Mouse (Mus musculus) neural tube, embryonic 13.5 days (tissue): Measurements from ENCODE around the gene Cd244a. TPM values are rescaled to one million over a fixed set of nuclear protein-coding genes. Genes with fewer than 3 reads are reported as not detected.

Experiments used
- ATAC-seq: fragments of 200-750 bp; cut with Nextera tagmentation; 2 replicates; pipeline ENCODE4 v1.8.0; 2017; ENCODE audit warnings: low read depth, mild to moderate bottlenecking, moderate TSS enrichment, moderate library complexity
- H3K27ac ChIP-seq: fragments of 300-500 bp; sonication (generic); replicated peaks from 2 replicates; pipeline ENCODE4 v1.5.1; 2015; ENCODE audit warnings: moderate library complexity, mild to moderate bottlenecking, inconsistent platforms
- H3K27me3 ChIP-seq: fragments of 300-500 bp; sonication (generic); 2 replicates; pipeline ENCODE4 v1.6.1; 2015; ENCODE audit warnings: mild to moderate bottlenecking, inconsistent platforms
- H3K36me3 ChIP-seq: fragments of 300-500 bp; sonication (generic); 2 replicates; pipeline ENCODE4 v1.6.1; 2015; ENCODE audit warnings: mild to moderate bottlenecking, inconsistent platforms
- H3K4me1 ChIP-seq: fragments of 300-500 bp; sonication (generic); replicated peaks from 2 replicates; pipeline ENCODE4 v1.6.1; 2015; ENCODE audit warnings: inconsistent platforms
- H3K4me2 ChIP-seq: fragments of 300-500 bp; sonication (generic); 2 replicates; pipeline ENCODE4 v1.6.1; 2015; ENCODE audit warnings: inconsistent platforms, mild to moderate bottlenecking, moderate library complexity
- H3K4me3 ChIP-seq: fragments of 300-500 bp; sonication (generic); 2 replicates; pipeline ENCODE4 v1.5.1; 2015; ENCODE audit warnings: mild to moderate bottlenecking, inconsistent platforms
- H3K9ac ChIP-seq: fragments of 300-500 bp; sonication (generic); 2 replicates; pipeline ENCODE4 v1.6.1; 2015; ENCODE audit warnings: moderate library complexity, mild to moderate bottlenecking, inconsistent platforms
- H3K9me3 ChIP-seq: fragments of 300-500 bp; sonication (generic); 2 replicates; pipeline ENCODE4 v1.6.1; 2016; ENCODE audit warnings: inconsistent platforms
- WGBS: fragments of 180-500 bp; shearing (Covaris S2); methylation state at CpG from one replicate; pipeline ENCODE4 v1.1.7; 2015; 5-methylcytosine and 5-hydroxymethylcytosine counted together
- polyA plus RNA-seq: library from polyadenylated mRNA; unstranded; fragments of >200 nt; fragmentation: Nextera tagmentation; extraction: Ambion mirVana; gene quantifications from 2 replicates; pipeline ENCODE4 v1.2.1, GENCODE M21; 2015

Gene Cd244a
- polyA plus RNA-seq, 1 experiment from 2014 or later: not detected

DNA sequence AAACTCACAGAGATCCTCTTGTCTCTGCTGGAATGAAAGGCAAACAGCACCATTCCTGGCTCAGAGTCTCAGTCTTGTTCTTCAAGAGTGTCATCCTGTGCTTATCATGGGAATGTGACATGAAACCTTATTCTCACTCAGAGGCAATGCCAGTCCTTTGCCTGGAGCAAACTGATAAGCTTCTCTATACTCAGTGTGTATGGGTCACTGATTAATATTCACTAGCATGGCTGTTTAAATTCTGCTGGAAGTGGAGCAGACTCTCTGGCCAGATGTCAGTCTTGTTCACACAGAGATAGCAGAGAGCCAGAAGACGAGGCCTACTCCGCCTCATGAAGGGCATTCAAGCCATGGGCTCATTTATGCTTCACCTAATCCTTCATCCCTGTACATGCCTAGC lies 25.6 kb downstream of the Cd244a start:
- H3K9me3 ChIP-seq: no peaks in the 10 kb centered on the region
- WGBS: 91% methylated on average over 2 of the region's 2 CpGs

DNA sequence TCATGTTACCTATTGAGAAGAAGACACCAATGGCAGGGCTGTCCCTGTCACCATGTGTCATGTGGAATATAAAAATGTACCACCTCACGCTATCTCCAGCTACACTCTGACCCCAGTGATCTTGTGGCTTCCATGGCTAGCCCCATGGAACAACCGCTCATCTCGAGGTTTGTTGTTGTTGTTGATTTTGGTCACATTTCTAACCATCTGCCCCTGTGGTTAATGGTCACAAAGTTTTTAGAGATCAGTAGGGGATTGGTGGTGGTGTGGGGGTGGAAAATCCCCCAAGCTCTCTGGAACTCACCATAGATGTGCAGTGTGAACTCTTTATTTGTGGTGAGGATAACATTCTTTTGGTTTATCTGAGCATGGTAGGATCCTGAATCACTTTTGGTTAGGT lies 45.7 kb downstream of the Cd244a start:
- no peaks in the 10 kb centered on the region for H3K4me1 ChIP-seq
- no peak overlapping the region for H3K27ac ChIP-seq
- H3K36me3 ChIP-seq: no peaks in the 10 kb centered on the region
- ATAC-seq: no peak
- WGBS: 88% methylated on average over 3 of the region's 3 CpGs
- H3K9ac ChIP-seq: no peak overlapping the region
- H3K27me3 ChIP-seq: no peaks in the 10 kb centered on the region
- no peak overlapping the region for H3K4me2 ChIP-seq
- H3K4me3 ChIP-seq: no peak overlapping the region
- no peaks in the 10 kb centered on the region for H3K9me3 ChIP-seq

More for the DNA sequence above, 25.6 kb downstream of the Cd244a start:
- Histone ChIP-seq H3K9ac (no peak overlapping the region), H3K4me2 (no peak overlapping the region), H3K27me3 (no peaks in the 10 kb centered on the region), H3K4me3 (no peak overlapping the region), H3K36me3 (no peaks in the 10 kb centered on the region), H3K4me1 (no peaks in the 10 kb centered on the region), H3K27ac (no peak overlapping the region)
- ATAC-seq: no peak

DNA sequence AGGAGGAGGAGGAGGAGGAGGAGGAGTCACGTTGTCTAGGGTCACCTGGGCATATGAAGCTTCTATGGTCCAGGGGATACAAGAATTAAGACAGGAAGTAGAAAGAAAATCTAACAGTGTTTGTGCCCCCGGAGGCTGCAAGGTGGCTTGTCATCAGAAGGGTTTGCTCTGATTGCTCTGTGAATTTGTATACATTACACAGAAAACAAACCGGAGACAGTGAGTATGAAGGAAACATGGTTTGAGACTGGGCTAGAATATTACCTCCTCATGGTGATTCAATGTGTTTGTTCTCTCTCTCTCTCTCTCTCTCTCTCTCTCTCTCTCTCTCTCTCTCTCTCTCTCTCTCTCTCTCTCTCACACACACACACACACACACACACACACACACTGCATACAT lies 47.7 kb downstream of the Cd244a start:
- Histone ChIP-seq H3K9ac (no peak overlapping the region), H3K36me3 (no peaks in the 10 kb centered on the region), H3K4me1 (no peaks in the 10 kb centered on the region), H3K27me3 (no peaks in the 10 kb centered on the region), H3K9me3 (no peaks in the 10 kb centered on the region), H3K27ac (no peak overlapping the region), H3K4me3 (no peak overlapping the region), H3K4me2 (no peak overlapping the region)
- WGBS: 76% methylated on average over 3 of the region's 3 CpGs
- no peak for ATAC-seq

DNA sequence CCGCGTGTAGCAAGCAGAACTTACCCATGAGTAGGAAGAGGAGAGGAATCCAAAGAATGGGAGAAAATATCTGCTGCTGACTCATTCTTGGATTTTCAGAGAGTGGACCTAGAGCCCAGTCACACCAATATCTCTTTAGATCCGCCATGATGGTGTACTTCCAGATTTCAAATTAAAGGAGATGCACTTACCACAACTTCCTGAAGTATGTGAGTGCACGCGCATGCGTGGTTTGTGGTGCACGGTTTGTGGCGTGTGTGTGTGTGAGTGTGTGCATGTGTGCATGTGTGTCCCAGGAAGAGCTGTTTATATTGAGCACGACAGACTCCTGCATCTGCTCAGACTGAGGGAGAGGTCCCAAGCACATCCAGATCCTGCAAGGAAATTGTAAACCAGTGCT lies 48.2 kb downstream of the Cd244a start, which contains the start of gene Ly9:
Ly9 (minus strand) TSS at position 235 of the 400 bp plus-strand sequence.
- H3K27ac ChIP-seq: no peak within 1 kb of the TSS
- no peaks in the 10 kb centered on the region for H3K27me3 ChIP-seq
- H3K36me3 ChIP-seq: no peaks in the 10 kb centered on the region
- H3K4me2 ChIP-seq: no peak within 1 kb of the TSS
- no peaks in the 10 kb centered on the region for H3K9me3 ChIP-seq
- H3K9ac ChIP-seq: no peak within 1 kb of the TSS
- no peak within 1 kb of the TSS for H3K4me3 ChIP-seq
- 88% methylated on average over 9 of the region's 9 CpGs for WGBS
- H3K4me1 ChIP-seq: no peaks in the 10 kb centered on the region
- no peak for ATAC-seq

DNA sequence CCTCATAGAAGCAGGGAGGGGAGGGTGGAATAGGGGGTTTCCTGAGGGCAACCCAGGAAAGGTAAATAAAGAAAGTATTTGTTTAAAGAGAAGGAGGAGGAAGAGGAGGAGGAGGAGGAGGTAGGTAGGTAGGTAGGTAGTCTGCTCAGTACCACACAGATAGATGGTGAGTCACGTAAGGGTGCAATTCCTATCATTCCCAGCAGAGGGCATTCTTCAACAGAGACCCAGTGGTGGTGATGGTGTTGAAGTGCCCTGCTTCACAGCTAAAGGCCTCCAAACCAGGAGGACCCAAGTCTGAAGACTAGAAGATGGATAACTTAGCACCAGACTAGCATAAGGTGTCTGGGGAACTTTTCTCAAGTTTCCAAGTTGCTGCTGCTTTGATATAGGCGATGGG lies 51.0 kb downstream of the Cd244a start:
- Histone ChIP-seq H3K4me2 (no peak overlapping the region), H3K27me3 (no peaks in the 10 kb centered on the region), H3K9ac (no peak overlapping the region), H3K36me3 (no peaks in the 10 kb centered on the region), H3K4me3 (no peak overlapping the region), H3K27ac (no peak overlapping the region), H3K4me1 (no peaks in the 10 kb centered on the region), H3K9me3 (no peaks in the 10 kb centered on the region)
- ATAC-seq: no peak
- 85% methylated on average over 2 of the region's 2 CpGs for WGBS

DNA sequence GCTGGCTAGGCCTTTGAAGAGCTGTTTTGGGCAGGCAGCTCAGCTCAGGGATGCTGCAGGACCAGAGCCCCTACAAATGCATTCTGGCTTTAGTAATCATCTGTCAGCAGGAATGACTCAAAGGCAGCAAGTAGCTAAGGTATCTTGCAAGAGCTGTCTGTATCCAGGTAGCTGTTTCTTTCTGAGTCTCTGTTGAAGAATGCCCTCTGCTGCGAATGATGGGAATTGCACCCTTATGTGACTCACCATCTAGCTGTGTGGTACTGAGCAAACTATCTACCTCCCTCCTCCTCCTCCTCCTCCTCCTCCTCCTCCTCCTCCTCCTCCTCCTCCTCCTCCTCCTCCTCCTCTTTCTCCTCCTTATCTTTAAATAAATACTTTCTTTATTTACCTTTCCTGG lies 51.8 kb downstream of the Cd244a start:
- Histone ChIP-seq H3K27ac (no peak overlapping the region), H3K4me3 (no peak overlapping the region), H3K27me3 (no peaks in the 10 kb centered on the region), H3K4me2 (no peak overlapping the region), H3K9ac (no peak overlapping the region), H3K36me3 (no peaks in the 10 kb centered on the region), H3K9me3 (no peaks in the 10 kb centered on the region), H3K4me1 (no peaks in the 10 kb centered on the region)
- 41% methylated on average over 1 of the region's 1 CpGs for WGBS
- ATAC-seq: no peak

DNA sequence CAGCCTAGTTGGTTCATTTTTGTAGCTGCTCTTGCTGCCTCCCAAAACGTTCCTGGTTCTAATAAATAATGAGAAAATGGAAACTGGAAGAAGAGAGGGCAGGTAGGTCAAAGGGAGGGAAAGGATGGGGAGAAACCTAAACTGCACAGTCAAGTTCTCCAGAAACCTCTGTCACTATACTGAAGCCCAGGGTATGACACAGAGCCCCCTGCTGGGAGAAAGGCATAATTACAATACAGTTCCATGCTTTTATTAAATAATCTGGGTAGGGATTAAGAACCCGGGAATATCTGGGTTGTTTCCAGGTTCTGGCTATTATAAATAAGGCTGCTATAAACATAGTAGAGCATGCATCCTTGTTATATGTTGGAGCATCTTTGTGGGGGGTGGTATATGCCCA lies 55.0 kb downstream of the Cd244a start:
- no peak overlapping the region for H3K27ac ChIP-seq
- WGBS: 39% methylated on average over 2 of the region's 2 CpGs

DNA sequence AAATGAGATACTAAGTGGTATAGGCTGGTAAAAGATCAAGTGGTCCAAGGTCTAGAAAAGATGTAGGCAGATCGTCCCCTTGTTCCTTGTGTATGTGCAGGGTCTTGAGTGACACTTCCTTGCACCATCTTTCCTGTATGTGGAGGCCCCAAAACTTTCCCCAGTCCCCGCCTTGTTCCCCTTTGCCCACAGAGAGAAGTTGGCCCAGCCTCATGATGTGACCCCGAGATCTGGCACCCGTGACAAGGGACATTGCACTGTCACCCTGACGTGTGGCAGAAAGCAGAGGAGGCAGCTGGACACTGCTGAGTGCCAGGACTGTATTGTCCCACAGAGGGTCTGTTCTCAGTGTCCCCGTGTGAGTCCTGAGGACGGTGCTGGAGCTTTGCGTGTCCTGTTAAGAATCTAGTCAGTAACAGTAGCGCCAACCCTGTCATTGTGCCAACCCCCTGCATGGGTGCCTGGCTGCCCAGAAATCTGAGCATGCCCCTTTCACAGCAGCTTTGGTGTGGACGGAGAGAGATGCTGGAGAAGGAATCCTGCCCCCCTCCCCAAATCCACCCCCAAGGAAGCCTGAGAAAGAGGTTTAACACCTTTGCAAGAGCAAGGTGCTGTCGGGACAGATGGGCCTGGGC lies 58.0 kb downstream of the Cd244a start:
- 86% methylated on average over 11 of the region's 11 CpGs for WGBS
- Histone ChIP-seq H3K4me1 (no peaks in the 10 kb centered on the region), H3K9ac (no peak overlapping the region), H3K4me3 (no peak overlapping the region), H3K27ac (no peak overlapping the region), H3K4me2 (no peak overlapping the region), H3K36me3 (no peaks in the 10 kb centered on the region), H3K27me3 (no peaks in the 10 kb centered on the region; the same call in 1 of the 2 replicates), H3K9me3 (no peaks in the 10 kb centered on the region)
- ATAC-seq: no peak

More for the DNA sequence above, 55.0 kb downstream of the Cd244a start:
- no peaks in the 10 kb centered on the region for H3K9me3 ChIP-seq
- no peaks in the 10 kb centered on the region for H3K36me3 ChIP-seq
- no peak overlapping the region for H3K4me2 ChIP-seq
- H3K27me3 ChIP-seq: no peaks in the 10 kb centered on the region; the same call in 1 of the 2 replicates
- H3K4me1 ChIP-seq: no peaks in the 10 kb centered on the region
- no peak overlapping the region for H3K4me3 ChIP-seq
- no peak for ATAC-seq
- H3K9ac ChIP-seq: no peak overlapping the region

DNA sequence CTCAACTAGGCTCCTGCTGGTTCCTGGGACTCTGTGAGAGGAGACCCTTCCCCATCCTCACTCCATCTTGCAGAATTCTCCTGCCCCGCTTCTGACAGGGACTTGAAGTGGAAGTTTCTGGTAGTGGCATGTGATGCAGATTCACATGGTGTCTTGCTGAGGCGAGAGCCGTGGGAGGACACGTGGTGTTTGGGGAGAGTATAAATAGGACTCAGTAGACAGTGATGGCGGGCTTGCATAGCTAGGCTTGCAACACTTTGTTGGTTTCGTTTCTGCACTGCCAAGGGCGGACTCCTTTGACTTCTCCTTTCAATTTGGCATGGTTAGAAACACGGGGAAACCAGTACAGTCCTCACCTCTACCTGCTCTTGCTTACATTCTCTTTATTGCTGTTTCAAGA lies 60.0 kb downstream of the Cd244a start:
- H3K9me3 ChIP-seq: no peaks in the 10 kb centered on the region
- no peak for ATAC-seq
- 87% methylated on average over 8 of the region's 8 CpGs for WGBS

DNA sequence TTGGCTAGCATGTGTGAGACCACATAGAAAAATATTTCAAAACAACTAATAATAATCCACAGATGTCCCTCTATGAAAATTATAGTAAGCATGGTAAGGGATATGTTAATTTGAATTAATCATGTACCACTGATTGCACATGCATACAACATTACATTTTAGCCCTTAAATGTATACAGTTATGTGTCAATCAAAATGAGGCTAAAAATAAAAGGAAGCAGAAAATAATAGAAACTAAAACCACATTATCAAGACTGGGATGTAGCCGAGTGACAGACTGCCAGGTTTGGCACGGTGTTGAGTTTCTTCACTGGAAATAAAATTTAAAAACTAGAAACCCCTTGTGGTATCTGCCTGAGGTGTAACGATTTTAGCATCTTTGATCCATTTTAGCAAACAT lies 60.7 kb downstream of the Cd244a start:
- no peak overlapping the region for H3K9ac ChIP-seq
- no peaks in the 10 kb centered on the region for H3K4me1 ChIP-seq
- no peak overlapping the region for H3K4me2 ChIP-seq
- no peak overlapping the region for H3K4me3 ChIP-seq
- H3K36me3 ChIP-seq: no peaks in the 10 kb centered on the region
- no peaks in the 10 kb centered on the region; the same call in 1 of the 2 replicates for H3K27me3 ChIP-seq
- no peaks in the 10 kb centered on the region for H3K9me3 ChIP-seq
- ATAC-seq: no peak
- H3K27ac ChIP-seq: no peak overlapping the region
- 96% methylated on average over 3 of the region's 3 CpGs for WGBS

More for the DNA sequence above, 60.0 kb downstream of the Cd244a start:
- no peaks in the 10 kb centered on the region; the same call in 1 of the 2 replicates for H3K27me3 ChIP-seq
- H3K4me2 ChIP-seq: no peak overlapping the region
- no peak overlapping the region for H3K4me3 ChIP-seq
- no peak overlapping the region for H3K9ac ChIP-seq
- H3K27ac ChIP-seq: no peak overlapping the region
- H3K4me1 ChIP-seq: no peaks in the 10 kb centered on the region
- no peaks in the 10 kb centered on the region for H3K36me3 ChIP-seq

DNA sequence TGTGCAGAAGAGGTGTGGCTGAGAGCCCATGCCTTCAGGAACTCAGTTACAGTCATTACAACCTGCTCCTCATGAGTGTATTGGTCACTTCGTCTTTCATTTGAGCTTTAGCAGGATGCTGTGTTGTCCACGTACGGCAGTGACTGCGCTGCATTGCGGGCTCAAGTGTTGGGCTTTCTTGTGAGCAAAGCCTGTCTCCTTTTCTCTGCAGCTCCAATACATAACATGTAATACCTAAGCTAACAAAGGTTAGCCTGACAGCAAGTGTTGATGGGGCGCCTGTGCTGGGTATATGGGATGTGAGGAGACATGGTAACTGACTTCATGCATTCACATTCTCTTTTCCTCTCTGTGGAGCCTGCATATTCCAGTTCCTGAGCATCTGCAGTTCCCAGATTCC lies 61.1 kb downstream of the Cd244a start:
- no peak for ATAC-seq
- Histone ChIP-seq H3K9ac (no peak overlapping the region), H3K9me3 (no peaks in the 10 kb centered on the region), H3K27me3 (no peaks in the 10 kb centered on the region; the same call in 1 of the 2 replicates), H3K36me3 (no peaks in the 10 kb centered on the region), H3K4me1 (no peaks in the 10 kb centered on the region), H3K27ac (no peak overlapping the region), H3K4me3 (no peak overlapping the region), H3K4me2 (no peak overlapping the region)
- WGBS: 93% methylated on average over 6 of the region's 6 CpGs

DNA sequence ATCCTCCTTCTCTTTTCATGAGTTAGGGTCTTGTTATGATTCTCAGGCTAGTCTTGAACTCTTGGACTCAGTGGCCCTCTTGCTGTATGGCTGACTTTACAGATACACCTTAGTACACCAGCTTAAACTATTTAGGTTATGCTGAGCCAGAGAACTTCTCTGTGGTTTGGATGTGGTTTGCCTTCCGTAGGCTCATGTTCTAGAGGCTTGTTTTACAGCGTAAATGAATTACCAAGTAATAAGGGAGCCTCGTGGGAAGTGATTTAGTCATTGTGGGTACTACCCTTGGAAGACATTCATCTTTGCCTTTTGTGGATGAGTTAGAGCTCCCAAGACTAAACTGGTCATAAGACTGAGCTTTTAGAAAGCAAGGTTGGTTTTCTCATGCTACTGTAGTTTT lies 68.8 kb downstream of the Cd244a start:
- Histone ChIP-seq H3K9ac (no peak overlapping the region), H3K27ac (no peak overlapping the region), H3K4me3 (no peak overlapping the region), H3K4me1 (no peaks in the 10 kb centered on the region), H3K9me3 (no peaks in the 10 kb centered on the region), H3K27me3 (no peaks in the 10 kb centered on the region), H3K4me2 (no peak overlapping the region), H3K36me3 (no peaks in the 10 kb centered on the region)
- no peak for ATAC-seq
- 82% methylated on average over 3 of the region's 3 CpGs for WGBS

DNA sequence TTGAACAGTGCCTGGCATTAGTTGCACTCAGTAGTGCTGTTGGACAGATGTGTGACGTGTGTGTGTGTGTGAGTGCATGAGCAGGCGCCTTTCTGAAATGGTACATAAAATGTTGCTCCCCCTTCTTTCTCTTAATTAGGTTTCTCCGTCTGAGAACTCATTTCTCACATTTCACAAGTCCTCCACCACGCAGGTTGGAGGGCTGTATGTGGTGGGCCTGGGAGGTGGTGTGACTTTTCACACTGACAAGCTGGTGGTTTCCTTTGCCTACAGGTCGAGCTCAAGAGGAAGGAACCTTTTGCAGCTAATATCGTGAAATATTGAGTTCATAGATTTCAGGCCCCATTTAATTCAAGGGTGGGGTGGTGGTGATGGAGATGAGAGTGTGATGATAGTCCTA lies 70.2 kb downstream of the Cd244a start:
- H3K27ac ChIP-seq: no peak overlapping the region
- no peaks in the 10 kb centered on the region for H3K9me3 ChIP-seq
- no peak overlapping the region for H3K9ac ChIP-seq
- no peak overlapping the region for H3K4me3 ChIP-seq
- H3K36me3 ChIP-seq: no peaks in the 10 kb centered on the region
- no peak for ATAC-seq
- WGBS: 76% methylated on average over 6 of the region's 6 CpGs
- H3K4me1 ChIP-seq: no peaks in the 10 kb centered on the region
- no peak overlapping the region for H3K4me2 ChIP-seq
- no peaks in the 10 kb centered on the region for H3K27me3 ChIP-seq
